Mouse (Mus musculus): ENCODE data around the gene Nat10. TPM values are rescaled to one million over a fixed set of nuclear protein-coding genes. Genes with fewer than 3 reads are reported as not detected.
A peak's percentile ranks its signal among the peaks of the same experiment; 100 is the strongest.

Gene Nat10
- total and polyA plus RNA-seq, 2 experiments from 2014 or later = 13.9 to 49.2 TPM

- 87% methylated on average over 6 of the region's 6 CpGs for WGBS
- H3K27ac ChIP-seq (ENCODE audit: low read depth, low read length) = no peak overlapping the region
- no peaks in the 10 kb centered on the region for H3K27me3 ChIP-seq (ENCODE audit: insufficient read depth, low read length)
- H3K4me3 ChIP-seq (ENCODE audit: low read depth, low read length) = no peak overlapping the region
- 0 out of 2 replicates have a peak, but pooled peaks cover 2% of the 10 kb centered on the region for H3K4me1 ChIP-seq (ENCODE audit: insufficient read depth)
- ATAC-seq (no peak), DNase-seq (no peak)
- H3K4me2 ChIP-seq (ENCODE audit: low read depth) = no peak overlapping the region
- no peaks in the 10 kb centered on the region for H3K9me3 ChIP-seq (ENCODE audit: low read length)
- TF ChIP-seq CTCF (IDR thresholded peaks at IDR 0.05; ENCODE audit: low read depth) = no peak
- no peaks in the 10 kb centered on the region for H3K36me3 ChIP-seq (ENCODE audit: insufficient read depth)
- H3K9ac ChIP-seq = no peak overlapping the region
These were observed 82.6 kb downstream of the Nat10 start for GRCm38 (mm10) chr2:103678433-103678832.

GRCm38 (mm10) chr2:103677614-103678369 lies 83.3 kb downstream of the Nat10 start:
- ATAC-seq (peak; percentile 42; the same call in 1 of the 2 replicates), DNase-seq (no peak)
- 70% methylated on average over 7 of the region's 7 CpGs for WGBS
- H3K27ac ChIP-seq (ENCODE audit: low read depth, low read length) = no peak overlapping the region
- H3K27me3 ChIP-seq (ENCODE audit: insufficient read depth, low read length) = no peaks in the 10 kb centered on the region
- 0 out of 2 replicates have a peak, but pooled peaks cover 2% of the 10 kb centered on the region for H3K4me1 ChIP-seq (ENCODE audit: insufficient read depth)
- no peak overlapping the region for H3K9ac ChIP-seq
- H3K4me2 ChIP-seq (ENCODE audit: low read depth) = no peak overlapping the region
- H3K9me3 ChIP-seq (ENCODE audit: low read length) = no peaks in the 10 kb centered on the region
- TF ChIP-seq CTCF (IDR thresholded peaks at IDR 0.05; ENCODE audit: low read depth) = no peak
- no peaks in the 10 kb centered on the region for H3K36me3 ChIP-seq (ENCODE audit: insufficient read depth)
- no peak overlapping the region for H3K4me3 ChIP-seq (ENCODE audit: low read depth, low read length)

GRCm38 (mm10) chr2:103676808-103677207 lies 84.3 kb downstream of the Nat10 start:
- 74% methylated on average over 2 of the region's 2 CpGs for WGBS
- no peaks in the 10 kb centered on the region for H3K9me3 ChIP-seq (ENCODE audit: low read length)
- 0 out of 2 replicates have a peak, but pooled peaks cover 2% of the 10 kb centered on the region for H3K4me1 ChIP-seq (ENCODE audit: insufficient read depth)
- no peak overlapping the region for H3K4me3 ChIP-seq (ENCODE audit: low read depth, low read length)
- ATAC-seq = peak; percentile 53; the same call in 1 of the 2 replicates
- no peak overlapping the region for H3K4me2 ChIP-seq (ENCODE audit: low read depth)
- DNase-seq = no peak
- no peak for TF ChIP-seq CTCF (IDR thresholded peaks at IDR 0.05; ENCODE audit: low read depth)
- no peak overlapping the region for H3K9ac ChIP-seq
- no peaks in the 10 kb centered on the region for H3K36me3 ChIP-seq (ENCODE audit: insufficient read depth)
- no peaks in the 10 kb centered on the region for H3K27me3 ChIP-seq (ENCODE audit: insufficient read depth, low read length)
- H3K27ac ChIP-seq (ENCODE audit: low read depth, low read length) = no peak overlapping the region

GRCm38 (mm10) chr2:103675391-103675790 lies 85.7 kb downstream of the Nat10 start:
- Histone ChIP-seq H3K9me3 (ENCODE audit: low read length) (no peaks in the 10 kb centered on the region), H3K27ac (ENCODE audit: low read depth, low read length) (no peak overlapping the region), H3K36me3 (ENCODE audit: insufficient read depth) (no peaks in the 10 kb centered on the region), H3K4me1 (ENCODE audit: insufficient read depth) (0 out of 2 replicates have a peak, but pooled peaks cover 4% of the 10 kb centered on the region), H3K9ac (no peak overlapping the region), H3K4me3 (ENCODE audit: low read depth, low read length) (no peak overlapping the region), H3K27me3 (ENCODE audit: insufficient read depth, low read length) (no peaks in the 10 kb centered on the region), H3K4me2 (ENCODE audit: low read depth) (no peak overlapping the region)
- ATAC-seq (no peak), DNase-seq (no peak)
- WGBS = 91% methylated on average over 5 of the region's 5 CpGs
- no peak for TF ChIP-seq CTCF (IDR thresholded peaks at IDR 0.05; ENCODE audit: low read depth)

- Histone ChIP-seq H3K36me3 (ENCODE audit: insufficient read depth) (no peaks in the 10 kb centered on the region), H3K9ac (no peak overlapping the region), H3K27me3 (ENCODE audit: insufficient read depth, low read length) (no peaks in the 10 kb centered on the region), H3K4me1 (ENCODE audit: insufficient read depth) (peaks cover 17% of the 10 kb centered on the region), H3K4me2 (ENCODE audit: low read depth) (no peak overlapping the region), H3K27ac (ENCODE audit: low read depth, low read length) (no peak overlapping the region), H3K9me3 (ENCODE audit: low read length) (no peaks in the 10 kb centered on the region), H3K4me3 (ENCODE audit: low read depth, low read length) (no peak overlapping the region)
- WGBS = 88% methylated on average over 4 of the region's 4 CpGs
- ATAC-seq = no peak
- DNase-seq = no peak
- no peak for TF ChIP-seq CTCF (IDR thresholded peaks at IDR 0.05; ENCODE audit: low read depth)
These were observed 87.5 kb downstream of the Nat10 start for GRCm38 (mm10) chr2:103673609-103674008.

GRCm38 (mm10) chr2:103672573-103673119 lies 88.4 kb downstream of the Nat10 start:
- DNase-seq = no peak

More at GRCm38 (mm10) chr2:103672573-103673119, 88.4 kb downstream of the Nat10 start:
- TF ChIP-seq CTCF (IDR thresholded peaks at IDR 0.05; ENCODE audit: low read depth) = no peak
- Histone ChIP-seq H3K36me3 (ENCODE audit: insufficient read depth) (no peaks in the 10 kb centered on the region), H3K4me1 (ENCODE audit: insufficient read depth) (peaks cover 17% of the 10 kb centered on the region), H3K9ac (no peak overlapping the region), H3K4me2 (ENCODE audit: low read depth) (no peak overlapping the region), H3K27ac (ENCODE audit: low read depth, low read length) (no peak overlapping the region), H3K4me3 (ENCODE audit: low read depth, low read length) (no peak overlapping the region), H3K27me3 (ENCODE audit: insufficient read depth, low read length) (no peaks in the 10 kb centered on the region), H3K9me3 (ENCODE audit: low read length) (no peaks in the 10 kb centered on the region)
- ATAC-seq = no peak
- WGBS = 76% methylated on average over 7 of the region's 7 CpGs

Other genes with a start within 250 kb of the Nat10 start
- gene Abtb2, start 195.0 kb downstream of the Nat10 start, total RNA-seq (2014; rRNA removed) = 13.9 and 16.9 TPM in 2 replicates
- 6.5 TPM in 2 replicates for gene Abtb2, start 195.0 kb downstream of the Nat10 start, polyA plus RNA-seq (2015; fragmentation: Nextera tagmentation; extraction: Ambion mirVana)
- 342 and 369 TPM in 2 replicates for gene Caprin1, start 36.4 kb upstream of the Nat10 start, total RNA-seq (2014; rRNA removed)
- 233 and 253 TPM in 2 replicates for gene Caprin1, start 36.4 kb upstream of the Nat10 start, polyA plus RNA-seq (2015; fragmentation: Nextera tagmentation; extraction: Ambion mirVana)
- gene Lmo2, start 196.7 kb upstream of the Nat10 start, total RNA-seq (2014; rRNA removed) = 19.9 and 23.8 TPM in 2 replicates
- gene Lmo2, start 196.7 kb upstream of the Nat10 start, polyA plus RNA-seq (2015; fragmentation: Nextera tagmentation; extraction: Ambion mirVana) = 26.9 and 27.8 TPM in 2 replicates